Mouse (Mus musculus): Measurements from ENCODE around the gene Alg14. TPM values are rescaled to one million over a fixed set of nuclear protein-coding genes. Genes with fewer than 3 reads are reported as not detected.
A peak's percentile ranks its signal among the peaks of the same experiment; 100 is the strongest.

Alg14 gene
- polyA plus RNA-seq, 1 experiment from 2014 or later, result 43.9 TPM

- DNase-seq, result no peak
- no peak overlapping the region for H3K27ac ChIP-seq (ENCODE audit: low read depth)
- H3K9ac ChIP-seq, result no peak overlapping the region
- no peaks in the 10 kb centered on the region for H3K27me3 ChIP-seq (ENCODE audit: insufficient read depth, low read length)
- WGBS, result 70% methylated on average over 6 of the region's 6 CpGs
- no peak overlapping the region for H3K4me2 ChIP-seq
- H3K4me1 ChIP-seq (ENCODE audit: insufficient read depth), result peaks cover 17% of the 10 kb centered on the region
- H3K9me3 ChIP-seq (ENCODE audit: low read depth, low read length), result no peaks in the 10 kb centered on the region
- TF ChIP-seq CTCF (IDR thresholded peaks at IDR 0.05; ENCODE audit: low read depth), result no peak
- H3K4me3 ChIP-seq (ENCODE audit: low read depth, low read length), result no peak overlapping the region
- H3K36me3 ChIP-seq (ENCODE audit: insufficient read depth), result no peaks in the 10 kb centered on the region
- no peak for ATAC-seq (ENCODE audit: insufficient read depth)
These were observed 44.8 kb downstream of the Alg14 start for GRCm38 (mm10) chr3:121336234-121336890.

DNA sequence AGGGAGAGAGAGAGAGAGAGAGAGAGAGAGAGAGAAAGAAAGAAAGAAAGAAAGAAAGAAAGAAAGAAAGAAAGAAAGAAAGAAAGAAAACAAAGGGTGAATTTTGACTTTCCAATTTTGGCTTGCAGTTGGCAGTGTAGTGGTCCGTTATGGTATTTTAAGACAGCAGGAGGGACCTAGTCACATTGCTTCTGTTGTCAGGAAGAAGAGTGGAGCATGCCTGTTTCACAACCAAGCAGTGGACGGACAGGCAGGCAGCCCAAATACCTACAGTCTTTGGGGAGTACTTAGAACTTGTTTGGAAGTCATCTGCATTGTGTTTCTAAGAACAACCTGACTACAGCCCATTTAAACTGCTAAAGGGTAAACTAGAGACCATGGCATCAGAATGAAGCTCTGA lies 47.1 kb downstream of the Alg14 start:
- no peak overlapping the region for H3K9ac ChIP-seq
- peaks cover 18% of the 10 kb centered on the region for H3K4me1 ChIP-seq (ENCODE audit: insufficient read depth)
- no peak overlapping the region for H3K4me2 ChIP-seq
- H3K4me3 ChIP-seq (ENCODE audit: low read depth, low read length), result no peak overlapping the region
- H3K27me3 ChIP-seq (ENCODE audit: insufficient read depth, low read length), result no peaks in the 10 kb centered on the region
- H3K27ac ChIP-seq (ENCODE audit: low read depth), result no peak overlapping the region
- 45% methylated on average over 2 of the region's 2 CpGs for WGBS
- no peak for ATAC-seq (ENCODE audit: insufficient read depth)
- no peak for DNase-seq
- no peak for TF ChIP-seq CTCF (IDR thresholded peaks at IDR 0.05; ENCODE audit: low read depth)
- no peaks in the 10 kb centered on the region for H3K36me3 ChIP-seq (ENCODE audit: insufficient read depth)
- H3K9me3 ChIP-seq (ENCODE audit: low read depth, low read length), result no peaks in the 10 kb centered on the region

DNA sequence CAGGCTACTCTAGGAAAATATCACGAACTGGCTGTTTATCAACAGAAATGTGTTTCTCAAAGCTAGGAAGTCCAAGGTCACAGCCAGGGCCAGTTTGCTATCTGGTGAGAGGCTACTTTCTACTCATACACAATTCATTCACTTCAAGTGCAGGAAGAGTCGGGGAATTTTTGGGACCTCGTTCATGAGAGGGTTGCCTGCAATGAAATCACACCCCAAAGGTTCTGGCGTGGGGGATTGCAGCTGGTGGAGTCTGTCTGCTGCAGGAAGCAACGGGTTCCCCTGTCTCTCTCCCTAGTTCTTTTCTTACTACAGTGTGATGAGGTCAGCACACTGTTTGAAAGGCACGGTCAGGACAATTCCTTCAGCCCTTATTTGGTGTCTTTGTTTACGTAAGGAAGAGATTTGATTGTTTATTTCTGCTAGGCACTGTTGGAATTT lies 48.8 kb downstream of the Alg14 start:
- no peak overlapping the region for H3K4me3 ChIP-seq (ENCODE audit: low read depth, low read length)
- H3K4me2 ChIP-seq, result 0 out of 2 replicates have a peak overlapping the region, but pooled peaks have one; percentile 25
- H3K27me3 ChIP-seq (ENCODE audit: insufficient read depth, low read length), result no peaks in the 10 kb centered on the region
- no peak overlapping the region for H3K9ac ChIP-seq
- H3K4me1 ChIP-seq (ENCODE audit: insufficient read depth), result peaks cover 24% of the 10 kb centered on the region
- DNase-seq (peak; percentile 76), ATAC-seq (ENCODE audit: insufficient read depth) (peak; percentile 65)
- peak overlapping the region; percentile 78 for H3K27ac ChIP-seq (ENCODE audit: low read depth)
- no peak for TF ChIP-seq CTCF (IDR thresholded peaks at IDR 0.05; ENCODE audit: low read depth)
- no peaks in the 10 kb centered on the region for H3K36me3 ChIP-seq (ENCODE audit: insufficient read depth)
- no peaks in the 10 kb centered on the region for H3K9me3 ChIP-seq (ENCODE audit: low read depth, low read length)
- WGBS, result 9% methylated on average over 7 of the region's 7 CpGs

DNA sequence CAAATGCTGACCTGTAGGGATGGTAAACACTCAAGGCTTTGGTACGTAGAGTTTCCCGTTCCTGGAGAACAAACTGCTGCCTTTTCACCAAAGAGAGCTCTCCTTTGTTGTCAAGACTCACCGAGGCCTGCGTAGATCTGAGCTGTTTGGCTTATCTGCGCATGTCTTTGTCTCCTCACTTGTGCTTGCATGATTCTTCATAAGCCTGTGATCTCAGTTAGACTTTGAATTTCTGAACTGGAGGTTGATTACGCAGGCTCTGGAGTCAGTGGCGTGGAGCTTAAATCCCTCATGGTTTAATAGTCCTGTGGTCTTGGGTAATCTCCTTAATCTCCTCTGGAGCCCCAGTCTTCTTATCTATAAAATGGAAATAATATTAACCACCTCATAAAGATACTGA lies 51.7 kb downstream of the Alg14 start:
- Histone ChIP-seq H3K36me3 (ENCODE audit: insufficient read depth) (no peaks in the 10 kb centered on the region), H3K4me3 (ENCODE audit: low read depth, low read length) (no peak overlapping the region), H3K27me3 (ENCODE audit: insufficient read depth, low read length) (no peaks in the 10 kb centered on the region), H3K9me3 (ENCODE audit: low read depth, low read length) (no peaks in the 10 kb centered on the region), H3K4me1 (ENCODE audit: insufficient read depth) (peaks cover 15% of the 10 kb centered on the region), H3K27ac (ENCODE audit: low read depth) (no peak overlapping the region), H3K4me2 (no peak overlapping the region), H3K9ac (no peak overlapping the region)
- DNase-seq (no peak), ATAC-seq (ENCODE audit: insufficient read depth) (no peak)
- 63% methylated on average over 7 of the region's 7 CpGs for WGBS
- no peak for TF ChIP-seq CTCF (IDR thresholded peaks at IDR 0.05; ENCODE audit: low read depth)

DNA sequence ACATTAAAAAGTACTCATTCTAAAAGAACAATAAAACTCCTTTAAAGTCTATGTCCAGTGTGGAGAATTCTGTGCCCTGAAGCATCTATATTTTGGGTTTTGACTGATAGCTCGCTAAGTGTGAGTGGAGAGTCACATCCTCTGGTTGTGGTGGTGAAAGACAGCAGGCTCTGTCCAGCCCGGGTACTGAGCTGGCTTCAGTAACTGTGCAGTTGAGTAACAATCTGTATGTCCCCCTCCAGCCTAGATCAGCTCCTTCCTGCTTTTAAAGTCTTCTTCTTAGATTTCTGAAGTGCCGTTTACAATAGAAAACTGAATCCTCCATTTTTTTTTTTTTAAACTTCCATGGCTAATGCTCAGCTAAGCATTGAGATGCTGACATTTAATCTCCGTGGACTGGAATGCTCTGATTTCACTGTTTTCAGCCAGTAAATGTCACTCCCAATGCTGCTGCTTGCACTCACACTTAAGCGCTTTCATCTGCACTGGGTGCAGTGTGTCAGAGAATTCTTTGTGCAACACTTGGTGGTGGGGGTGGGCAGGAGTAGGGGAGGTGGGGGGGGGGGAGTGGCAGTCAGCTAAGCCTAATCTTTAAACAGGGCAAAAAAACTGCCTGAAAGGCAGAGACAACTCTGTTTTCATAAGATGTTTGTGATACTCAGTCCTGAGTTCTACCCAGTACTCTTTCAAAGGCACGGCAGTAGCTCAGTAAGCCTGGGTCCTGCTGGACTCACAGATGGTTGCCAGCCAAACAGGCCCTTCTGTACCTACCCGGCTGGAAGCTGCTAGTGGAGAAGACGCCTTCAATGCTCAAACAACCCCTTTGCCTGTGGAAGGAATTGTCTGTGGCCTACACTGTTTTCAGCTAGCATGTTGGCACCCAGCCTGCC lies 52.7 kb downstream of the Alg14 start:
- TF ChIP-seq CTCF (IDR thresholded peaks at IDR 0.05; ENCODE audit: low read depth), result no peak
- peaks cover 11% of the 10 kb centered on the region for H3K4me1 ChIP-seq (ENCODE audit: insufficient read depth)
- ATAC-seq (ENCODE audit: insufficient read depth), result peak; percentile 57

GRCm38 (mm10) chr3:121344951-121345642 lies 53.5 kb downstream of the Alg14 start:
- Histone ChIP-seq H3K27me3 (ENCODE audit: insufficient read depth, low read length) (no peaks in the 10 kb centered on the region), H3K9me3 (ENCODE audit: low read depth, low read length) (no peaks in the 10 kb centered on the region), H3K27ac (ENCODE audit: low read depth) (peak overlapping the region; percentile 86), H3K4me3 (ENCODE audit: low read depth, low read length) (no peak overlapping the region), H3K4me2 (no peak overlapping the region), H3K36me3 (ENCODE audit: insufficient read depth) (no peaks in the 10 kb centered on the region), H3K4me1 (ENCODE audit: insufficient read depth) (peaks cover 11% of the 10 kb centered on the region), H3K9ac (0 out of 2 replicates have a peak overlapping the region, but pooled peaks have one; percentile 20)
- DNase-seq, result no peak
- WGBS, result 24% methylated on average over 11 of the region's 11 CpGs
- ATAC-seq (ENCODE audit: insufficient read depth), result peak; percentile 25; the same call in 1 of the 2 replicates
- no peak for TF ChIP-seq CTCF (IDR thresholded peaks at IDR 0.05; ENCODE audit: low read depth)

More for the DNA sequence above, 52.7 kb downstream of the Alg14 start:
- Histone ChIP-seq H3K9me3 (ENCODE audit: low read depth, low read length) (no peaks in the 10 kb centered on the region), H3K9ac (0 out of 2 replicates have a peak overlapping the region, but pooled peaks have one; percentile 21), H3K4me2 (no peak overlapping the region), H3K4me3 (ENCODE audit: low read depth, low read length) (no peak overlapping the region), H3K27me3 (ENCODE audit: insufficient read depth, low read length) (no peaks in the 10 kb centered on the region), H3K36me3 (ENCODE audit: insufficient read depth) (no peaks in the 10 kb centered on the region), H3K27ac (ENCODE audit: low read depth) (peak overlapping the region; percentile 86)
- 11% methylated on average over 8 of the region's 8 CpGs for WGBS
- DNase-seq, result peak; percentile 69
